17 mouse cellular contexts compared by ENCODE assay signal in genomic region chr1:170512429-170513097, GRCm38 (mm10).
DNase-seq lines count a peak whose midpoint lies in the region; ATAC-seq lines count a peak whose summit lies in the region.
"Had no signal": no experiment of that assay in that cellular context is flagged by ENCODE, and none has a peak within 500 bp of the region (broad histone marks: within the 10 kb centered on the region; RNA-seq: fewer than 3 reads in every experiment).

No protein-coding gene starts in this region.

- H3K36me3 ChIP-seq in midbrain, embryonic 11.5 days (ENCODE audit: control insufficient read depth, insufficient read depth, low read length) = no peaks in the 10 kb centered on the region
- no peaks in the 10 kb centered on the region for H3K36me3 ChIP-seq in midbrain, embryonic 10.5 days
- 0 out of 2 replicates have a peak, but pooled peaks cover 4% of the 10 kb centered on the region for H3K36me3 ChIP-seq in forebrain, embryonic 13.5 days (ENCODE audit: poor library complexity, severe bottlenecking)
- H3K36me3 ChIP-seq in midbrain, embryonic 12.5 days = no peaks in the 10 kb centered on the region
- H3K36me3 ChIP-seq: limb, embryonic 13.5 days; liver, embryonic 15.5 days had no signal

- no peak for ATAC-seq in midbrain, embryonic 11.5 days (ENCODE audit: low FRiP score)
- ATAC-seq in forebrain, embryonic 13.5 days = peak; percentile 90
- peak; percentile 69 for ATAC-seq in midbrain, embryonic 12.5 days (ENCODE audit: low FRiP score, low read depth)

- DNase-seq in midbrain, embryonic 11.5 days (ENCODE audit: low spot score, missing footprints) = peak; percentile 72
- DNase-seq in midbrain, embryonic 10.5 days (ENCODE audit: low spot score) = no peak
- peak; percentile 77 for DNase-seq in retina, embryonic 14.5 days (ENCODE audit: low spot score)
- no peak for DNase-seq in gastrocnemius, adult 18-20 months (ENCODE audit: low spot score)
- DNase-seq in right cerebral cortex, postnatal 4 days = no peak
- no peak for DNase-seq in layer of hippocampus, adult 9-10 months (ENCODE audit: low spot score)
- DNase-seq: adrenal gland, adult 8-10 months; cerebellum, adult 9-10 months; embryo, embryonic 11 days; heart, adult 2 months; layer of hippocampus, adult 9-11 months; lung, postnatal 10 days; right cerebral cortex, adult 18-20 months had no signal

- H3K4me1 ChIP-seq in midbrain, embryonic 11.5 days (ENCODE audit: control insufficient read depth, insufficient read depth, low read length) = no peaks in the 10 kb centered on the region
- peaks cover 26% of the 10 kb centered on the region for H3K4me1 ChIP-seq in midbrain, embryonic 10.5 days
- H3K4me1 ChIP-seq in forebrain, embryonic 13.5 days = peaks cover 37% of the 10 kb centered on the region
- H3K4me1 ChIP-seq in midbrain, embryonic 12.5 days = peaks cover 20% of the 10 kb centered on the region

- no peaks in the 10 kb centered on the region for H3K27me3 ChIP-seq in midbrain, embryonic 11.5 days (ENCODE audit: control insufficient read depth, insufficient read depth, low read length)
- no peaks in the 10 kb centered on the region for H3K27me3 ChIP-seq in midbrain, embryonic 10.5 days (ENCODE audit: low read depth, poor library complexity, severe bottlenecking)
- no peaks in the 10 kb centered on the region for H3K27me3 ChIP-seq in forebrain, embryonic 13.5 days
- H3K27me3 ChIP-seq in midbrain, embryonic 12.5 days = no peaks in the 10 kb centered on the region
- H3K27me3 ChIP-seq: limb, embryonic 13.5 days; liver, embryonic 15.5 days had no signal

- H3K9ac ChIP-seq in midbrain, embryonic 11.5 days (ENCODE audit: low read length) = no peak overlapping the region
- H3K9ac ChIP-seq in forebrain, embryonic 13.5 days = no peak overlapping the region
- no peak overlapping the region for H3K9ac ChIP-seq in midbrain, embryonic 12.5 days (replicated peaks)
- H3K9ac ChIP-seq: limb, embryonic 13.5 days; liver, embryonic 15.5 days had no signal

- no peak overlapping the region for H3K4me3 ChIP-seq in midbrain, embryonic 11.5 days (ENCODE audit: low read depth, low read length)
- no peak overlapping the region for H3K4me3 ChIP-seq in midbrain, embryonic 10.5 days
- H3K4me3 ChIP-seq in forebrain, embryonic 13.5 days = no peak overlapping the region
- H3K4me3 ChIP-seq in midbrain, embryonic 12.5 days = no peak overlapping the region
- H3K4me3 ChIP-seq: heart, adult 2 months; limb, embryonic 13.5 days; liver, embryonic 15.5 days had no signal

- H3K4me2 ChIP-seq in midbrain, embryonic 11.5 days = no peak overlapping the region
- H3K4me2 ChIP-seq in forebrain, embryonic 13.5 days = peak overlapping the region; percentile 25
- H3K4me2 ChIP-seq in midbrain, embryonic 12.5 days (replicated peaks) = no peak overlapping the region
- H3K4me2 ChIP-seq: limb, embryonic 13.5 days; liver, embryonic 15.5 days had no signal

- 60% methylated on average over 3 of the region's 3 CpGs for WGBS in midbrain, embryonic 11.5 days
- WGBS in midbrain, embryonic 10.5 days = 66% methylated on average over 3 of the region's 3 CpGs
- WGBS in forebrain, embryonic 13.5 days = 13% methylated on average over 2 of the region's 3 CpGs
- 47% methylated on average over 3 of the region's 3 CpGs for WGBS in midbrain, embryonic 12.5 days

- no peak overlapping the region for H3K27ac ChIP-seq in midbrain, embryonic 11.5 days (ENCODE audit: low read depth, low read length)
- H3K27ac ChIP-seq in midbrain, embryonic 10.5 days (replicated peaks) = no peak overlapping the region
- H3K27ac ChIP-seq in forebrain, embryonic 13.5 days = peak overlapping the region; percentile 80
- H3K27ac ChIP-seq in midbrain, embryonic 12.5 days (replicated peaks) = no peak overlapping the region
- H3K27ac ChIP-seq: heart, adult 2 months; limb, embryonic 13.5 days; liver, embryonic 15.5 days had no signal

- no peaks in the 10 kb centered on the region for H3K9me3 ChIP-seq in midbrain, embryonic 11.5 days (ENCODE audit: control insufficient read depth, low read length)
- no peaks in the 10 kb centered on the region for H3K9me3 ChIP-seq in midbrain, embryonic 10.5 days (replicated peaks)
- H3K9me3 ChIP-seq in forebrain, embryonic 13.5 days (replicated peaks) = no peaks in the 10 kb centered on the region; the same call in 1 of the 2 replicates
- H3K9me3 ChIP-seq in midbrain, embryonic 12.5 days = no peaks in the 10 kb centered on the region
- H3K9me3 ChIP-seq: limb, embryonic 13.5 days; liver, embryonic 15.5 days had no signal

Comparison
In these comparisons a context has a peak if more than half of its experiments do, and no peak if none do; other contexts are left out.
1. DNase-seq: peak in midbrain, embryonic 11.5 days (single experiment) and retina, embryonic 14.5 days (single experiment); none in midbrain, embryonic 10.5 days (single experiment), gastrocnemius, adult 18-20 months (single experiment), right cerebral cortex, postnatal 4 days (single experiment) and layer of hippocampus, adult 9-10 months (single experiment).